Mouse (Mus musculus): ENCODE measurements around the gene Tmcc2. TPM values are rescaled to one million over a fixed set of nuclear protein-coding genes. Genes with fewer than 3 reads are reported as not detected.

The Tmcc2 gene
- polyA plus RNA-seq, 2 experiments: 285 to 327 TPM

DNA sequence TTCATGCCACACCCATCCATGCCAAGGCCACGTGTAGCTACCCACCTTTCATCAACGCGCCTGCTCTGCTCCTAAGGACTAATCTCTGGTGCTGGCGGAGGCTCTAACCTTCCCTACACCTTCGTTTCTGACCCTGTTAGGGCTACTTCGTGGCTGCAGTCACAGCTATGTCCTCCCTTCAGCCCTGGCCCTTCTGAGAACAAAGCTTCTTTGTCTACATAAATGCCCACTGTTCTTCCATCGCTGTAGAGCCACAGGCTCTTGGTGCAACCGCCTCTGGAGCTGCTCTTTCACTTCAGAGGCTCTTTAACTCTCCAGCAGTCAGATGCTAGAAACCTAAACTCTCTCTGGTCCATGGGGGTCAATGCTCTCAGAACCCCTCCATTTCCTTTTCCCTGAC is 24.8 kb downstream of the Tmcc2 start:
- peak overlapping the region; percentile 95 for H3K27ac ChIP-seq
- H3K4me1 ChIP-seq (replicated peaks; ENCODE audit: control insufficient read depth in 2 of 2, insufficient read depth in 2 of 2, low read length in 1 of 2): peaks cover 18 to 48% of the 10 kb centered on the region in 2 experiments
- no peaks in the 10 kb centered on the region for H3K27me3 ChIP-seq (ENCODE audit: control insufficient read depth, insufficient read depth, low read length)
- H3K4me2 ChIP-seq (ENCODE audit: low read depth): peak overlapping the region; percentile 83
- TF ChIP-seq EP300 (IDR thresholded peaks at IDR 0.05; ENCODE audit: low read depth) (no peak), CTCF (IDR thresholded peaks at IDR 0.05; ENCODE audit: low read depth) (no peak)
- DNase-seq (ENCODE audit: low read depth in 3 of 3, low spot score in 3 of 3) (no peak), ATAC-seq (ENCODE audit: insufficient read depth) (no peak)
- H3K36me3 ChIP-seq (replicated peaks; ENCODE audit: control insufficient read depth, insufficient read depth, low read depth): peaks cover 68% of the 10 kb centered on the region
- H3K4me3 ChIP-seq (ENCODE audit: insufficient read depth in 1 of 2, low read depth in 2 of 2, low read length in 2 of 2): peak overlapping the region; percentile 86 to 92
- H3K9me3 ChIP-seq (ENCODE audit: control insufficient read depth, low read length): no peaks in the 10 kb centered on the region
- 71% methylated on average over 8 of the region's 8 CpGs for WGBS (ENCODE audit: insufficient replicate concordance)
- peak overlapping the region; percentile 98 for H3K9ac ChIP-seq (replicated peaks)

DNA sequence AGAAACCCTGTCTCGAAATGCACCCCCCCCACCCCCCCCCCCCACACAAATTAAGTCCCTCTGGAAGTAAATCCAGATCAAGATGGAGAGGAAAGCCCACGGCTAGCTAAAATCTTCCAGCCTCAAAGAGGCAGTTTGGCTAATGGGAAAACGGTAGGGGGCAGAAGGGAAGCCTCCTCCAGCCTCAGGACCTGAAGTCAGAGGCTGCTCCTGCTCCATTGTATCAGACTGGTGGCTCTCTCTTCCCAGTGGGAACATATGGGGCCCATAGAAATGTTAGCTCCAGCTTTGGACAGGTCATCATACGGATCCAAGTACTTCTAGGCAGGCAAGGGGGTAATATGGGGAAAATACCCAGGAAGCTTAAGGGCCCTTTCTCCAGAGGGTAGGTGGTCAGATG is 25.4 kb downstream of the Tmcc2 start:
- ATAC-seq (ENCODE audit: insufficient read depth) (no peak), DNase-seq (ENCODE audit: low read depth in 3 of 3, low spot score in 3 of 3) (no peak)
- TF ChIP-seq CTCF (IDR thresholded peaks at IDR 0.05; ENCODE audit: low read depth) (no peak), EP300 (IDR thresholded peaks at IDR 0.05; ENCODE audit: low read depth) (no peak)
- no peaks in the 10 kb centered on the region for H3K27me3 ChIP-seq (ENCODE audit: control insufficient read depth, insufficient read depth, low read length)
- H3K4me1 ChIP-seq (replicated peaks; ENCODE audit: control insufficient read depth in 2 of 2, insufficient read depth in 2 of 2, low read length in 1 of 2): peaks cover 16 to 44% of the 10 kb centered on the region in 2 experiments
- no peaks in the 10 kb centered on the region for H3K9me3 ChIP-seq (ENCODE audit: control insufficient read depth, low read length)
- peak overlapping the region; percentile 86 to 92 for H3K4me3 ChIP-seq (ENCODE audit: insufficient read depth in 1 of 2, low read depth in 2 of 2, low read length in 2 of 2)
- H3K27ac ChIP-seq: peak overlapping the region; percentile 95; the same call in 1 of the 2 replicates
- peak overlapping the region; percentile 83 for H3K4me2 ChIP-seq (ENCODE audit: low read depth)
- H3K36me3 ChIP-seq (replicated peaks; ENCODE audit: control insufficient read depth, insufficient read depth, low read depth): peaks cover 69% of the 10 kb centered on the region
- peak overlapping the region; percentile 98 for H3K9ac ChIP-seq (replicated peaks)
- WGBS (ENCODE audit: insufficient replicate concordance): 67% methylated on average over 4 of the region's 4 CpGs

DNA sequence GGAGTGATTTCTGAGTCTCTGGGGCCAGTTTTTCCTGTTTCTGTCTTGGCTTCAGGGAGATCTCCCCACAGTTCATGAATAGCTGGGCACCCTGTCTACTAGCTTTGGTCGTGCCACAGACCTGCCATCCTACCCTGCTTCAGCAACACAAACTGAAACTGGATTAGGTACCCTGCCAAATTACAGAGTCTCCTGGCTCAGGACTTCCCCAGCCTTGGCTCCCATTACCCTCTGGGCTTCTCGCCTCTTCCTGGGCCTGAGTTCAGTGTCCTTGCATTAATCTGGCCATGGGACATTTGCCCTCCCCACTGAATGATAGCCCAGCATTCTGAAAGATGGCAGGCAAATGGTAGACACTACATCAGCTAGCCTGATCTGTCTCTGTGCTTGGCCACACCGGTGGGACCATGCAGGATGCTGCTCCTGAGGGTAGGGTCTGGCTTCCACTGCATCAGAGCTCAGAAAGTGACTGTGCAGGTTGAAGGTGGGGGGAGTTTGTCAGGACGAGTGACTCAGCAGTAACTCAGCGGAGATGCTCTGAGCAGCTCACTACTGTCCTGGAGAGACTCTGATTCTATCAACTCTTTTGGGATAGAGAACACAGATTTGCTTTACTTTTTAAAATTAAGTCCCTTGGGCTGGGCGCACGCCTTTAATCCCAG is 26.1 kb downstream of the Tmcc2 start:
- 74% methylated on average over 7 of the region's 7 CpGs for WGBS (ENCODE audit: insufficient replicate concordance)
- Histone ChIP-seq H3K9ac (replicated peaks) (peak overlapping the region; percentile 98), H3K27ac (peak overlapping the region; percentile 95), H3K4me3 (ENCODE audit: insufficient read depth in 1 of 2, low read depth in 2 of 2, low read length in 2 of 2) (peak overlapping the region; percentile 86 to 92), H3K4me2 (ENCODE audit: low read depth) (peak overlapping the region; percentile 83), H3K4me1 (replicated peaks; ENCODE audit: control insufficient read depth in 2 of 2, insufficient read depth in 2 of 2, low read length in 1 of 2) (peaks cover 16 to 40% of the 10 kb centered on the region in 2 experiments), H3K9me3 (ENCODE audit: control insufficient read depth, low read length) (no peaks in the 10 kb centered on the region), H3K36me3 (replicated peaks; ENCODE audit: control insufficient read depth, insufficient read depth, low read depth) (peaks cover 73% of the 10 kb centered on the region), H3K27me3 (ENCODE audit: control insufficient read depth, insufficient read depth, low read length) (no peaks in the 10 kb centered on the region)
- TF ChIP-seq EP300 (IDR thresholded peaks at IDR 0.05; ENCODE audit: low read depth) (peak; percentile 7; the same call in 1 of the 2 replicates), CTCF (IDR thresholded peaks at IDR 0.05; ENCODE audit: low read depth) (no peak)
- ATAC-seq (ENCODE audit: insufficient read depth) (no peak), DNase-seq (ENCODE audit: low read depth in 3 of 3, low spot score in 3 of 3) (no peak)

DNA sequence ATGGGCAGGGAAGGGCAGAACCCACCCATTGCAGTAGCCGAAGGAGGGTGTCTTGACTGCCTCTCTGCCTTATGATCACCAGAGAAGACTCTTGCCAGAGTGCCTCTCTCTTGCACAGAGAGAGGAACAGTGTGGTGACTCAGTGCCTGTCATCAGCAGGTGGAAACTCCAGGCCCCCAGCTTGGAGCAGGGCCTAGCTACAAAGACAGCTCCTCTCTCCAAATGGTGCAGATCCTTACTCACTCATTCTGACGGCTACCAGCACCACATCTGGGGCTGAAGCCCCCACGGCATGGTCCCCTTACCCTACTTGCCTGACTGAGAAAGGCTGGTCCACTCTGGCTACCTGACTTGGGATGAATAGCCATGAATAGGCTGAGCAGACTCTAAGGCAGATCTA is 26.7 kb downstream of the Tmcc2 start:
- peak overlapping the region; percentile 83 for H3K4me2 ChIP-seq (ENCODE audit: low read depth)
- H3K9me3 ChIP-seq (ENCODE audit: control insufficient read depth, low read length): no peaks in the 10 kb centered on the region
- peak overlapping the region; percentile 98; the same call in 1 of the 2 replicates for H3K9ac ChIP-seq (replicated peaks)
- H3K4me3 ChIP-seq (ENCODE audit: insufficient read depth in 1 of 2, low read depth in 2 of 2, low read length in 2 of 2): peak overlapping the region; percentile 86 to 92
- H3K27ac ChIP-seq: peak overlapping the region; percentile 95
- TF ChIP-seq CTCF (IDR thresholded peaks at IDR 0.05; ENCODE audit: low read depth) (no peak), EP300 (IDR thresholded peaks at IDR 0.05; ENCODE audit: low read depth) (no peak)
- H3K4me1 ChIP-seq (replicated peaks; ENCODE audit: control insufficient read depth in 2 of 2, insufficient read depth in 2 of 2, low read length in 1 of 2): peaks cover 13 to 34% of the 10 kb centered on the region in 2 experiments
- H3K36me3 ChIP-seq (replicated peaks; ENCODE audit: control insufficient read depth, insufficient read depth, low read depth): peaks cover 79% of the 10 kb centered on the region
- WGBS (ENCODE audit: insufficient replicate concordance): 86% methylated on average over 3 of the region's 3 CpGs
- no peak for DNase-seq (ENCODE audit: low read depth in 3 of 3, low spot score in 3 of 3)
- ATAC-seq (ENCODE audit: insufficient read depth): no peak
- H3K27me3 ChIP-seq (ENCODE audit: control insufficient read depth, insufficient read depth, low read length): no peaks in the 10 kb centered on the region

DNA sequence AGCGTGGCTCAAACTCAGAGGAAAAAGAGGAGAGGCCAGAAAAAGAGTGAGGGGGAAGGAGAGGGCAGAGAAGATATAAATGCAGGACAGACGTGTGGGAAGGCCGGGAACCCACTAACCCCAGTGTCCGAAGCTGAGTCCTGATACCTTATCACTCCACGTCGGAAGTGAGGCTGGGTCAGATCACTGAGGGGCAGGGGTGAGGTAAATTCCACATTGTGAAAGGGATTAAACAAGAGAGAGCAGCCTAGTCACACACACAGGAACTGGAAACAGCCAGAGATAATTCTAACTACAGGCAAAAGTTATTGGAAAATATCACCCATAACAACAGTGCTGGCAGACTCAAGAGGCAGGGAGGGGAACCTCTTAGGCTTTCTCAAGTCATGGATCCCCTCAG is 29.1 kb downstream of the Tmcc2 start:
- Histone ChIP-seq H3K27ac (no peak overlapping the region), H3K27me3 (ENCODE audit: control insufficient read depth, insufficient read depth, low read length) (no peaks in the 10 kb centered on the region), H3K4me3 (ENCODE audit: insufficient read depth in 1 of 2, low read depth in 2 of 2, low read length in 2 of 2) (no peak overlapping the region), H3K4me2 (ENCODE audit: low read depth) (peak overlapping the region; percentile 11; the same call in 1 of the 2 replicates), H3K9ac (replicated peaks) (no peak overlapping the region), H3K36me3 (replicated peaks; ENCODE audit: control insufficient read depth, insufficient read depth, low read depth) (peaks cover 98% of the 10 kb centered on the region), H3K9me3 (ENCODE audit: control insufficient read depth, low read length) (no peaks in the 10 kb centered on the region), H3K4me1 (replicated peaks; ENCODE audit: control insufficient read depth in 2 of 2, insufficient read depth in 2 of 2, low read length in 1 of 2) (peaks cover 2 to 22% of the 10 kb centered on the region in 2 experiments)
- WGBS (ENCODE audit: insufficient replicate concordance): 42% methylated on average over 6 of the region's 6 CpGs
- DNase-seq (ENCODE audit: low read depth in 3 of 3, low spot score in 3 of 3): no peak
- TF ChIP-seq EP300 (IDR thresholded peaks at IDR 0.05; ENCODE audit: low read depth) (no peak), CTCF (IDR thresholded peaks at IDR 0.05; ENCODE audit: low read depth) (no peak)
- ATAC-seq (ENCODE audit: insufficient read depth): no peak
